Mouse (Mus musculus): ENCODE data around the gene Stard13.

Gene Stard13

DNA sequence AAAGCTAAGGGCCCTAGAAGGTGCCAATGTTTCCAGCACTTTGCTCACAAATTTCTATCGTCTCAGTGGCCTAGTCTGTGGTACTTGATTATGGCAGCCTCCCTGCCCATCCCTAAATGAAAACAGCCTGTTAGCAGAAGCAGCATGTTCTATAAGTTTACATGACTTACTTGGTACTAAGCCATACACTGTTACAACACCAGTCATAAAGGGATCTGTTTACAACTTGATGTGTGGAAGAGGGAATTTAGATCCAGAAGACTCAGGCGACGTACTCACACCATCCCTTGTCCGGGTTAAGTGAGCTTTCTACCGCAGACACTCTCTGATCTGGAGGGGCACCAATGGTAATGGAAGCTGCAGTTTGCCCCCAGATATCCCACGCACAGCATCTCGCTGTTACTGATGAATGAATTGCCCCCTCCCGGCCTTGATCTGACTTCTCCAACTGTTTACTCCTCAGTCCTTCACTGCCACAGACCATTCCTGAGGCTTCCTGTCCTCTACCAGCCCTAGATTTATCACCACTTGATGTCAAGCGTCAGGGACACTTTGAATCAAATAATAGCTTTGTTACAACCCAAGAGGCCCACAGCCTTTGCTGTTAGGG is 53.4 kb downstream of the Stard13 start:
- no peak for DNase-seq

DNA sequence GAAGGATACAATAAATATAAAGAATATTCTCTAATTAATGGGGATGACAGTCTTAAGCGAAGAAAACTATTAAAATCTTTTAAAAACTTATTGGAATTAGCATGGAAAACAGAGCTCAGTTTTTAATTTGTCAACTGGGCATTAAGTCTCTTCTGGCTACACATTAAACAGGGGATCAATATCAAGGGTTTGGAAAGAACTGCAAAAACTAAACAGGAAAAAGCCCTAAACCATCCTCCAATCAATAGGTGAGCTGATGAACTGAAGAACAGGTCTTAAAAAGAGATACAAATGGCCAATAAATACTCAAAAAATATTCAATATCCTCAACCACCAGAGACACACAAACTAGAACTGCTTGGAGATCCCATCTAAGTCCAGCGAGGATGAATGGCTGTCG is 56.5 kb downstream of the Stard13 start:
- DNase-seq, result no peak

DNA sequence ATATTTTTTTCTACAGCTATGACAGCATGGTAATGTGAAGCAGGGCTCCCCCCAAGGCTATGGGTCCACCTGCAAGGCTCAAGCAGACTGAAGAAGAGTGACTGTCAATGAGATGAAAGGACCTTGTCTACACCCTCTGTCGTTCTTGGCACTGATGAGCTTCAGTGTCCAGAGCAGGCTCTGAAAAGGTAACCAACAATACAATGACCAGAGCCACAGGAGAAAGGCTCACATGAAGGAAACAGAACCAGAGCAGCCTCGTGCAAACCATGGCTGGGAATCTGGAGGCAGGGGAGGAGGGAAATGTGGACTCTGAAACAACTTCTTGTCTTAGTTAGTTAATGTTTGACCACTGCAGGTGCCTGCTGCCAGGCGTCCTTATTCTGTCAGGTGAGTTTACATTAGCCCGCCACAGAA is 57.7 kb downstream of the Stard13 start:
- DNase-seq, result peak; percentile 60

DNA sequence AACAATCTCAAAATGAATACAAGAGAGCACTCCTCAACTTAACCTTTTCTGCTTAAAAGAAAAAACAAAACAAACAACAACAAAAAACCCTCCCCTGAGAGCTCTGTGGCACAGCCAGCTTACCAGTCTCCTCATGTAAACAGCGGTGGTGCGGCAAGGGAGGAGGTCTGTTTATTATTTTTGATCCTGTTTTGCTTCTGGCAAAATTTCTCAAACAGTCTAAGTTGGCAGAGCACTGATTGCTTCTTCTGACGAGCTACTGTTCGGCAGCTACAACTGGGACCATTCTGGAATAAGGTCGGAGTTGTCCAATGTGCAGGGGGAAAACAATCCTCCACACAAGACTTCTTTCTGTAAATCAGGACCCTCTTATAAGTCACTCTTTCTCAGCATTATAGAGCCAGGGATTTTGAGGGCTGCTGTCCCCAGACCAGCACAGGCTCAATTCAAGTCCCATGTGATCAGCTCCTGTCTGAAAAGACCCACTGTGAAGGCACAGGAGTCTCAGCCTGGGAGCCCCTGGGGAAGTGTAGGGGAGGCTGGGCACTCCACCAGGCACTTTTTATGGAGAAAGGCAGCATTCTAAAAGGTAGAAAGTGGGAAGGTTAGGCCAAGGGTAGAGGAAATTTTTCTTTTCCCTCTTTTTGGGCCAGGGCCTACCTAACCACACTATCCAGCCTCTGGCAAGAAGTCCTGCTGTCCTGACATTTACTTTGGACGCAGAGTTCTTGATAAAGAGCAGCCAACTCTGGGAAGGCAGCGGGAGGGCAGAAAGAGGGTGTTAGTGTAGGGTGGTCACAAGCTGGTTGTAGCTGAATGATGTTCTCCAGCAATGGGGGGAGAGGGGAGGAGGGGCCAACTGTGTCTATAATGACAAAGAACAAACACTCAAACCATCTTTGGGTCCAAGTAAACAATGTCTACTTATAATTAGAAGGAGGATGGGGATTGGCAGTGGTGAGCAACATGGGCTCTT is 58.9 kb downstream of the Stard13 start:
- no peak for DNase-seq

DNA sequence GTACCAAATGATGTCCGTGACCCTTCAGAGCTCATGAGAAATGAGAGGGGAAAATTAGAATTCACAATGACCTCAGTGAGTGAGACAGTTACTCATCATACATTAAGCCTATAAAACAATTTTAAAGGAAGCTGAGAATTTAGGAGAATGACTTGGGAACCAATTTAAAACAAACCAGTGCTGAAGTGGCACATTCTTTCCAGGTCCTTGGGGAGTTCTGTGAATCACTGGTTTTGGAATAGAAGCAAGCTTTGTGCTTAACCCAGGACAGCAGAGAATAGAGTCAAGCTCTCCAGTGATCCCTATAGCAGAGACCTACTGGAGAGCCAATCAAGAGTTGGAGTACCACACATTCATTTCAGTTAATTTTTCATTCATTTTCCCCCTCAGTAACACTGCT is 59.9 kb downstream of the Stard13 start:
- no peak for DNase-seq

DNA sequence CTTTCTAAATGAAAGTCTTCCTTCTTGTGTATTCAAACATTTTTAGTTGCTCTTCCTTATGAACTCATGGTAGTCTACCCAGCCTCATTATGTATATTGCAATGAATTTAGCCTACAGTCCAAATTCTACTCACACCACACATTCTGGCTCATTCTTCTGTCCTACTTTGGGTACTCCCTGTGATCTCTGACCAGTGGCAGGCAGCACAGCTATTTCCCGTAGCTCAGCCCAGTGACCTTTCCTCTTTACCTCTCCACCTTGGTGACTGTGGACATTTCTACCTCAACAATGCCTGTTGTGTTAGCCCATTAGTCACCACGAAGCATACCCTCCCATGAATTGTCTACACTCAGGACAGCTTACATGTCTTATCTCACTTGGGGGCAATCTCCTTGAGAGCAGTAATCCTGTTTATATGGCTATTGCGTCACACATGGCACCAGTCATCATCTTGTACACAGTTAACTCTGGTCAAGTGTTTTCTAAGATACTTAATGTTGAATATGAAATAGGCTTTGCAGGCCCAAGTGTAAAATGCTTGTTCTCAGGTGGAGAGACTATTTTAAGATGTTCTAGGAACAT is 63.4 kb downstream of the Stard13 start:
- no peak for DNase-seq

DNA sequence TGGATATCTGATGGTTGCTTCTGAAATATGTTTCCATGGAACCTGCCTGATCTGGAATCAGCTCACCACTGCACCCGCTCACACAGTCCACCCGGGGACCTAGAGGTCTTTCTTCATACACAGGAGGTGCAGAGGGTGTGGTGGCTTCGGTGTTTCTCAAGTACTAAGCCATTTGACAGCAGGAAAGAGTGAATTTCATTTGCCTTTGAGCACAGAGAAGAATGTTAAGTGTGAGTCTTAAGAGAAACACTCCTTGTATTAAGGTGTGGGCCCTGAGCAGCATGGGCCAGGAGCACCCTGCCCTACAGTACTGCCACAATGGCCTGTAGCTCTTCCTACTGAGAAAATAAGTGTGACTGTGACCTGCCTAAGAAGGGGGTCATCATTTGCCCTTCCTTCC is 65.4 kb downstream of the Stard13 start:
- DNase-seq, result no peak

DNA sequence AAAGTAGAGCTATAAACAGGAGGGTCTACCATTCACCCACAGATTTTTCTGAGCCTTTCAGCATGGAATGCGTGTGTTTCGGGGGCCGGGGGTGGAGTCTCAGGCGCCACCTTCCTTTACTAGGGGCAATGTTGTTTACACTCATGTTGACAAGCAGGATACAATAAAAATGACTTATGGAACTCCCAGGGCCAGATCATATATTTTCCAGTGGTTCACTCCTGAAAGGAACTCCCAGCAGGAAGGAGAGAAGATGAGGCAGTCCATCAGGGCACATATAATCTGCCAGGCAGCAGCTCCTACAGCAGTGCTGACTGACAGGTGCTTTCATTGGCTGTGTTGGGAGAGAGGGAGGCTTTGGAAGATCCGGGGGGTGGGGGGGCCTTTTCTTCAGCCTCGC is 66.0 kb downstream of the Stard13 start:
- peak; percentile 43 for DNase-seq

DNA sequence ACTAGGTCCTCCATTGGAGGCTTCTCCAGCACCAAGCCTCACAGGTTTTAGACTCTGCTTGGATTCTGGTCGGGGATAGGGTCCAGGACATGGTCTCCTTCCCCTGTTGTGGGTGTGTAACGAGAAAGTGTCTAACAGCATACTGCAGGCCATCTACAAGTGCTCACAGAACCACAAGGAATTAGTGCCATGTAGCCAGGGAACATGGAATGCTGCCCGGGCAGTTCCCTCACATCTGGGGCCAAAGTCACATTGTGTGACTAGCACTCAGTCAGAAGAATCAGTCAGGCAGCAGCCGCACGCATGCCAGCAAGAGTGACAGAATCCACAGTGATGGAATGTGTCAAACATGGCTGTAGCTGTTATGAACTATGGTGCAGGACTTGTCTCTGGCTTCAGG is 67.4 kb downstream of the Stard13 start:
- peak; percentile 58 for DNase-seq

DNA sequence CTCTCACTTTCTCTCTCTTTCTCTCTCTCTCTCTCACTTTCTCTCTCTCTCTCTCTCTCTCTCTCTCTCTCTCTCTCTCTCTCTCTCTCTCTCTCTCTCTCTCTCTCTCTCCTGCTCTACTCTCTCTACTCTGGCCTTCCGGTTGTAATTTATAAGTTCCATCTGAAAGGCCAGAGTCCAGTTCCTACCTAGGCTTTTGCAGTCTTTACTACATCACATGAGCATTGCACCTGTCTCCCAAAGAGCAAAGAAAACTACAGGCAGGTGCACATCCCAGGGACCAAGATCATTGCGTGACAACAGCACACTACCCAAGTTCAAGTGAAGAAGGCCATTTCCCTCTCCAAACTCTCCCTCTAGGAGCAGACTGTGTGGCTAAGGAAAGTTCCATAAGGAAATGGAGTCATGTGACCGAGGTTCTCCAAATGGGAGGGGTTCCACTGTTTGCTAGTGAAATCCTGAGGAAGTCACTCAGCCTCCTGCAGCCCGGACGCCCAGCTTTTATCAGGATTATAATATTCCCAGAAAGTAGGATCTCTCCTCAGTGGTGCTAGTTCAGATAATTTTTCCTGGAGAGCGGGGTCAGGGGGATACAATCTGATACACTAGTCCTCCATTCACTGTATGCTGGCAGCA is 68.1 kb downstream of the Stard13 start:
- DNase-seq, result no peak

DNA sequence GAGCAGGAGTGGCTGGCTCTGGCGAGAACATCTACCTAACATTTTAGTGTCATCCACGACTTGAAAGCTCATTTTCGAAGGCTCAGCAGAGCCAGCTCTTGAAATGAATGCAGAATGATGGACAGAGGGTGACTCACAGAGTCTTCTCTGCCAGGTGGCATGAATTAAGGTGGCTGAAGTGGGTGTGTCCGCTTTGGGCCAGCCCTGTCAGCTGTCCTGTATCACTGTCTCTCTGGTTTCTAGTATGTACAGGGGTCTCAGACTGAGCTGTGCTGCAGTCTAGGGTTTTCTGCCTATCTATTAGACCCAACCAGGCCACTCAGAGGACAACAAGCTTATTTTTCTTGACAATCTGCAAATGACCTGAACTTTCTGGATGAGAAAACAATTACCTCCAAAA is 68.8 kb downstream of the Stard13 start:
- DNase-seq, result no peak

DNA sequence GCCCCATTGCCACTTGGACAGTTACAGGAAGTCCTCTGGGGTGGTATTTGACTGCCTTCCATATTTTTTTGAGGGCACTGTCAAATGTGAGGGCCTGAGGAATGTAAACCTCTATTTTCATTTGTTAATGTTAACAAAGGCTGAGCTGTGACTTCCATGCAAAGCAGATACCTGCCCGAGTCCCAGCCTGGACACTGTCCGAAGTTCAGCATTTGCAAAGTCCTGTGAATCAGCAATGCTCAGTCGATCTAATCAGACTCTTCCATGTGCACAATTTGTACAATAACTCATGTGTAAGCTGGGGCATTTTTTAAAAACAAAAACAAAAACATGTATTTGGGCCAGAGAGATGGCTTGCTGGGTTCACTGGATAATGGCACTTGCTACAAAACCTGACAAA is 71.0 kb downstream of the Stard13 start:
- DNase-seq, result no peak

DNA sequence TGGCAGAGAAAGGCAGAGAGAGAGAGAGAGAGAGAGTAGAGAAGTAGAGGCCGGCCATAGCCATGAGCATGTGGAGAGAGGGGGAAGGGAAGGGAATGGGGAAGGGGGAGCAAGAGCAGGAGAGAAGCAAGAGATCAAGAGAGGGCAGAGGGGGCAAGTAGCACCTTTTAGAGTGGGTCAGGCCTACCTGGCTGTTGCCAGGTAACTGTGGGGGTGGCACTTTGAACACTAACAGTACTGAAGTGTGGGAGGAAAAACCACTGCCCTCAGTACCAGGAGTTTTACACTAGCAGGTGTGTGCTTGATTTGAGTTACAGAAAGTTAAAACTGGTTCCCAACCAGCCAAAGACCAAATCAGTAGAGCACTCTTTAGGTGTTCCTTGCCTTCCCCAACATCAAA is 78.4 kb downstream of the Stard13 start:
- no peak for DNase-seq

DNA sequence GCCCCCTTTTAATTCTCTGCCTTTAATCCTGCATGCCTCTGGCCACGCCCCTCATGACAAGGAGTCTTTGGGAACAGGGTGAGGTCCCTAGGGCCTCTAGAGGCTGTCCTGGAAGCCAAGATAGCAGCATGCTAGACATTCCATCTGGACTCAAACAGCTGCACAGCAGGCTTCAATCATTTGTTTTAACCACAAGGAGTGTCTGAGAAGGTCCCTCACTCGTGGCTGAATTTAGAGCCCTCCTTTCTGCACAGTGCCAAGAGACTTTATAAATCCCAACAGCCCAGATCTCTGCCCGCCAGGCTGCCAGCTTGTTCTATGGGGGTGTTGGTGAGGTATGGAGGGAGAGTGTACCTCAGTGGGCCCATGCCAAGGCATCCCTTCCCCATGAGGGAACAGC is 78.9 kb downstream of the Stard13 start:
- DNase-seq, result peak; percentile 70

DNA sequence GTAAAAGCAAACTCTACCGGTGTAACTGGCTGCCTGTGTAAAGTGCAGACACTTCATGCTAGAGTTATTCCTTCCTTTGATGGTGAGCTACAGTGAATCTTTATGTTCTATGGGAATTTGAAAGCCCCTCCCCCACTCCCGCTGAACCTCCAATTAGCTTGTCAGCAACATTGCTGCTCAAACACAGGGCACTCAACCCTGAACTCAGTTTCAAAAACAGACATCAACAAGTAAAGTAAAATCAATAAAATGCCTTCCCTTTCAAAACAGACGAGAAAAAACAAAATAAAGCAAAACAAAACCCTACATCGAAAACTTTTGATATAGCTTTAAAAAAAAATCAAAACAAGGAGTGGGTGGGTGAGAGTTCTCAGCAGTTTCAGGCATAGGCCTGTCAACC is 79.6 kb downstream of the Stard13 start:
- DNase-seq, result no peak

DNA sequence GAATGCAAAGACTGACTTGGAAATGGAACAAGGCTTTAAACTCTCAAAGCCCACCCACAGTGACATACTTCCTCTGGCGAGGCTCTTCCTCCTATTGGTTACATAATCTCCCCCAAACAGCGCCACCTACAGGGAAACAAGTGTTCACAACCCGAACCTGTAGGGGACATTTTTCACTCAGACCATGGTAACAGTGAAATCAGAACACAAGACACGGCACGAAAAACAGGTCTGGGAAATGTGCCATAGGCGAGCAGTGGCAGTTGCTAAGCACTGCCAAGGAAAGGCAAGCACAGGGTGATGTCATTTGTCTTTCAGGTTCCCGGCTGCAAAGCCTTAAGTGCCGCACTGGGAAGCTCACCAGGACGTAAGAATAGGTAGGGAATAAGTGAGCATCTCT is 82.1 kb downstream of the Stard13 start:
- no peak for DNase-seq

DNA sequence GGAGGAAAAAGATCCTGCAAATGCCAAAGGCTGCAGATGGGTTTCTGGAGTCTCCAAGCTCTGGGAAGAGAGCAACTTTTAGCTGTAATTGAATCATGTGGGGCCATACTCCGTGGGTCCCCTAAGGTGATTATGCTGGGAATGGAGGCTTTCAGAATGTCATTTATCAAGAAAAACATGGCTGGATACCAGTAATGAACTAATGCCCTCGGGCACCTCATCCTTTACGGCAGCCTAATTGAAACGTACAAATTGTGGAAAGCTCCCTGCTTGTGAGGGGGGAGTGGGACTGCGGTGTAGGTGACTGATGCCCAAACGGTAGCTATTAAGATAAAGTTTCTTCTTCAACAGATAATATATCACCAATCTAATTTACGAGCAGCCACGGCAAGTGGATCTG is 84.1 kb downstream of the Stard13 start:
- DNase-seq, result no peak

DNA sequence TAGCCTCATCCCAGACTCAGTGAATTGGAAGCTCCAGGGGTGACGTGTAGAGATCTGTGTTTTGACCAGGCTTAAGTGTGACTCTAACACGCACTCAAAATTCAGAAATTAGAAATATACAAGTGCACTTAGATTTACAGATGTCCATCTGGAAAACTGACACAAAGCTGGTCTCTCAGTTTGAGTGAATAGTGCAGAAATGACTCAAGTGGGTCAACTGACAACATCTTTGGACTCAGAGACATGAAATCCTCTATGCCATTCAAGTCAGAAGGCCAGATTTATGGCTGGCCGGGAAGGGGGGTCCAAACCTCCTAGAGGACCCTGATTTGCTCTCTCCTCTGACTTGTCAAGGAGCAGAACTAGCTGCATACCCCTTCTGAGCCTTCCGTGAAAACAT is 85.6 kb downstream of the Stard13 start:
- DNase-seq, result no peak

DNA sequence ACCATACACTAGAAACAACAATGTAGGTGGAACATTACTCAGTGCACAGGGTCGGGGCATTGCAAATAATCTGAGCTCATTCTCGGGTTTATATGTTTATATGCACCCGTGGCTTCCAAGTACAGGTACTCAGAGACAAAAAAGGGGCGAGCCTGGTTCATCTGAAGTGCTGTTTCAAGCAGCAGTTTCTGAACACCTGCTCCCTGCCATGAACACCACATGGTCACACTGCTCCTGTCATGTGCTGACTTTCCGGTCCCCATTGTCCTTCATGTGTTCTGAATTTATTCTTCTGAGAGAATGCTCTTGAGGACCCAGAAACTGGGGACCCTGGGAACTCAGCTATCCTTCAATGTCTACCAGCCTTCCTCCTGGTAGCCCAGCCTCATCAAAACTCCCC is 87.8 kb downstream of the Stard13 start:
- DNase-seq, result no peak

DNA sequence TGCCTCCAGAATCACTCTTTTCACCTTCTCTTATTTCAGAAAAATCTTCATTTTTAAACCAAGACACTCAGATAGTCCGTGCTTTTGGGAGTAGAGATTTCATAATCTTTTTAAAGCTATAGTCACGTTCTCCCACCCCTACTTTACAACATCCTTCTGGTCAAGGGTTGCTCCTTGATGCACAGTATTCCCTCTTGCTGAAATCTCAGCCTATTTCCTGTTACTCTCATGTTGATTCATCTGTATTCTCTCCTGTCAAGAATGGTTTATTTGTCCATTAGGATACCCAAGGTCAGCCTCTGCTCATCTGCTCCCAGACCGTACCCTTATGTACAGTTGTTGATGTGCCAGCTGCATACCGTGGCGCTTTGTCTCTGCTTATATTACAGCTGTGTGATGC is 89.7 kb downstream of the Stard13 start:
- DNase-seq, result no peak

DNA sequence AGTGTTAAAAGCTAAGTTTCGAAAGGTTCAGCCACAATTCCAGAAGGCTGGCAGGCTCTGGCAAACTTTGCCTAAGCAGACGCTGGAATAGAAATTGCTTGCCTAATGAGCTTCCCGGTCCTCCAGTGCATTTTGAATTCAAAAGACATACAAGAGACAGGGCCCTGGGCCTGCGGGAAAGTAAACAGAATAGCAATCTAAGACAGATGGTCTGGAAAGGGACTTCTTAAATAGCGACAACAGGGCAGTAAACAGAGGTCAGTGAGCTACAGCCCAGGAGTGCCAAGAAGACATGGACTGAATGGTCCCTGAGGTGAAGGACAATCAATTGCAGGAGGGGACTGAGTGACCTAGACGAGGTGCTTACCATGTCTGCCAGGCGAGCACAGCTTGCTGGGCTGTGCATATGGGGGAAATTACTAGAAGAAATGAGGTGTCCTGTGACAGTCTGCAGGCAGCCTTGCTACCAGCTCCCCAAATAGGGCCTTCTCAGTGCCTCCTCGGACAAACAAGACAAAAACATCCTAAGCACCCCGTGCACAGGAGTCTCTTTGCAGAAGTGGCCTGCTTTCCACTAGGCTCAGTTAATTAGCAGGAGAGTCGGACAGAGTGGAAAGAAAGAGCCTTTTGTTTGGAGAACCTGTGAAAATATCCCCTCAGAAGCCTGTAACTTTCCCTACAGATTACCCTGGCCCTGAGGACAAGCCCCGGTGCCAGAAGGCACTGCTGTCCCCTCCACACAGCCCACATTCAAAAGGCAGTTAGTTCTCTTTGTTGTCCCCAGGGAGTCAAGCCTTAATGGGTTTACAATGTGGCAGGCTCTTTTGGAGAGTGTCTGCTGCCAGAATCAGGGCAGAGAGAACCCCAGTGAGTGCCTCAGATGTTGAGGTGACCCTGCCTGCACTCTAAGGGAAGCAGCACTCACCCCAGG is 90.7 kb downstream of the Stard13 start:
- DNase-seq, result no peak

DNA sequence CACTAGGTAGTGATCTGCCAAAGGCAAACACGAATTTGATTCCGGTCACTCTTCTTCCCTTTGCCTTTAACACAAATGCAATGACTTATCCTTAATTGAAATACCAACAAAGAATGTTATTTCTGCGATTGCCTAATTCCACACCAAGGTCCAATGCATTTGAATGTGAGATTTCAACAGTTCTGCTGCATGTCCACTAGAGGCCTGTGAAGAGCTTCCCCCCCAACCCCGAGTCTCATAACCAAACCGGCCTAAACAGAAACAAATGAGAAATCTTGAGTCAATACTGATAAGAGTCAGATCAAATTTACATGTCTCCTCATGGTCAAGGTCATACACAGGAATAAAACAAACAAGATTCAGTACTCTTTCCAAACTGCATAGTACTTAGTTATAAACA is 91.4 kb downstream of the Stard13 start:
- DNase-seq, result peak; percentile 70

Data from kidney, postnatal 10 days (tissue).